Mouse (Mus musculus) ES-Bruce4 (cell line): ENCODE measurements at regions not wholly inside any gene's neighbourhood (a gene's known extent, or its start where the extent isn't known, plus 50 kb on each side); places are given as distances from the start of the nearest gene placed in this dataset.

Source experiments
- H3K27ac ChIP-seq: 2 replicates; pipeline ENCODE4 v1.5.1; 2012; ENCODE audit warnings: low read length, inconsistent platforms; ENCODE audit not compliant: insufficient read depth
- H3K27me3 ChIP-seq: 2 replicates; pipeline ENCODE4 v1.6.1; 2012; ENCODE audit warnings: mild to moderate bottlenecking, low read length, inconsistent platforms; ENCODE audit not compliant: control insufficient read depth, poor library complexity, insufficient read depth, severe bottlenecking
- H3K36me3 ChIP-seq: 2 replicates; pipeline ENCODE4 v1.6.1; 2012; ENCODE audit warnings: inconsistent platforms, mild to moderate bottlenecking, low read length, moderate library complexity; ENCODE audit not compliant: control insufficient read depth, poor library complexity, insufficient read depth, severe bottlenecking
- H3K4me1 ChIP-seq: one replicate; pipeline ENCODE4 v1.8.1; 2011; ENCODE audit warnings: low read length; ENCODE audit not compliant: control insufficient read depth, insufficient read depth
- H3K4me3 ChIP-seq: 2 replicates; pipeline ENCODE4 v1.5.1; 2011; ENCODE audit warnings: low read depth, mild to moderate bottlenecking, low read length
- H3K9ac ChIP-seq: 2 replicates; pipeline ENCODE4 v1.6.1; 2012; ENCODE audit warnings: low read depth, mild to moderate bottlenecking, inconsistent platforms; ENCODE audit not compliant: poor library complexity, severe bottlenecking
- H3K9me3 ChIP-seq: replicated peaks from 2 replicates; pipeline ENCODE4 v1.6.1; 2012; ENCODE audit warnings: mild to moderate bottlenecking, low read length, inconsistent platforms; ENCODE audit not compliant: control insufficient read depth, poor library complexity, insufficient read depth, severe bottlenecking
- CTCF ChIP-seq: IDR thresholded peaks from one replicate; pipeline ENCODE4 v1.8.1; 2011; ENCODE audit warnings: low read depth, low read length
- EP300 ChIP-seq: IDR thresholded peaks from 2 replicates; pipeline ENCODE4 v1.6.1; 2011; ENCODE audit warnings: low read depth, low read length; ENCODE audit not compliant: insufficient read depth
- POLR2A ChIP-seq: IDR thresholded peaks from one replicate; pipeline ENCODE4 v1.8.1; 2011; ENCODE audit warnings: low read length; ENCODE audit not compliant: insufficient read depth

GRCm38 (mm10) chr12:28060281-28060680 lies 491.9 kb downstream of the Dcdc2c start:
- Histone ChIP-seq H3K27me3 (no peaks in the 10 kb centered on the region), H3K4me3 (no peak overlapping the region), H3K9me3 (no peaks in the 10 kb centered on the region), H3K4me1 (no peaks in the 10 kb centered on the region), H3K36me3 (no peaks in the 10 kb centered on the region), H3K9ac (no peak overlapping the region), H3K27ac (no peak overlapping the region)
- TF ChIP-seq POLR2A (no peak), CTCF (no peak), EP300 (no peak)

GRCm38 (mm10) chr12:28055518-28056280 lies 496.5 kb downstream of the Dcdc2c start:
- H3K9ac ChIP-seq = no peak overlapping the region
- TF ChIP-seq EP300 (no peak), POLR2A (no peak), CTCF (no peak)
- H3K4me1 ChIP-seq = no peaks in the 10 kb centered on the region
- H3K27me3 ChIP-seq = no peaks in the 10 kb centered on the region
- H3K36me3 ChIP-seq = no peaks in the 10 kb centered on the region
- no peak overlapping the region for H3K4me3 ChIP-seq
- no peak overlapping the region for H3K27ac ChIP-seq
- no peaks in the 10 kb centered on the region for H3K9me3 ChIP-seq

- no peak for TF ChIP-seq CTCF
- no peak for TF ChIP-seq EP300
- TF ChIP-seq POLR2A = no peak
- Histone ChIP-seq H3K36me3 (no peaks in the 10 kb centered on the region), H3K4me3 (no peak overlapping the region), H3K9me3 (no peaks in the 10 kb centered on the region), H3K27me3 (no peaks in the 10 kb centered on the region), H3K4me1 (no peaks in the 10 kb centered on the region), H3K9ac (no peak overlapping the region), H3K27ac (no peak overlapping the region)
These were observed 497.8 kb downstream of the Dcdc2c start for GRCm38 (mm10) chr12:28054444-28054843.

GRCm38 (mm10) chr12:28047989-28048388 lies 504.2 kb downstream of the Dcdc2c start:
- H3K27me3 ChIP-seq = no peaks in the 10 kb centered on the region
- H3K9ac ChIP-seq = no peak overlapping the region
- no peaks in the 10 kb centered on the region for H3K4me1 ChIP-seq
- no peak overlapping the region for H3K4me3 ChIP-seq
- H3K9me3 ChIP-seq = no peaks in the 10 kb centered on the region
- H3K27ac ChIP-seq = no peak overlapping the region
- no peaks in the 10 kb centered on the region for H3K36me3 ChIP-seq
- TF ChIP-seq EP300 (no peak), CTCF (no peak)

- Histone ChIP-seq H3K27ac (no peak overlapping the region), H3K9ac (no peak overlapping the region), H3K36me3 (no peaks in the 10 kb centered on the region), H3K4me3 (no peak overlapping the region), H3K27me3 (no peaks in the 10 kb centered on the region), H3K9me3 (no peaks in the 10 kb centered on the region), H3K4me1 (no peaks in the 10 kb centered on the region)
- no peak for TF ChIP-seq EP300
These were observed 513.9 kb downstream of the Dcdc2c start for GRCm38 (mm10) chr12:28038161-28038911.

- no peak for TF ChIP-seq POLR2A
- Histone ChIP-seq H3K4me1 (no peaks in the 10 kb centered on the region), H3K36me3 (no peaks in the 10 kb centered on the region), H3K27ac (no peak overlapping the region), H3K4me3 (no peak overlapping the region), H3K9ac (no peak overlapping the region), H3K9me3 (no peaks in the 10 kb centered on the region), H3K27me3 (no peaks in the 10 kb centered on the region)
These were observed 553.0 kb downstream of the Dcdc2c start for GRCm38 (mm10) chr12:27999170-27999569.
